Mouse (Mus musculus) right cerebral cortex, adult 18-20 months (tissue): ENCODE results near the gene Cage1.

ENCODE experiments used
- DNase-seq: peaks from one replicate; pipeline ENCODE4 v3.0.0; 2022; ENCODE audit warnings: mixed read lengths

The Cage1 gene

GRCm38 (mm10) chr13:37964128-37965087, 72.5 kb downstream of the Cage1 start:
- peak; percentile 39 for DNase-seq

GRCm38 (mm10) chr13:37963354-37964007, 73.4 kb downstream of the Cage1 start:
- peak; percentile 77 for DNase-seq

GRCm38 (mm10) chr13:37962541-37962940, 74.3 kb downstream of the Cage1 start:
- DNase-seq: no peak

GRCm38 (mm10) chr13:37959936-37960335, 76.9 kb downstream of the Cage1 start:
- no peak for DNase-seq

- no peak for DNase-seq
Observed at GRCm38 (mm10) chr13:37959239-37959907, 77.5 kb downstream of the Cage1 start.

GRCm38 (mm10) chr13:37958498-37959238, 78.2 kb downstream of the Cage1 start:
- no peak for DNase-seq
